Mouse (Mus musculus) urinary bladder, postnatal 10 days (tissue): ENCODE results near the gene Sgcb.

Source experiments
- DNase-seq: peaks from one replicate; pipeline ENCODE4 v3.0.0; 2022; ENCODE audit warnings: low spot score

The Sgcb gene

DNA sequence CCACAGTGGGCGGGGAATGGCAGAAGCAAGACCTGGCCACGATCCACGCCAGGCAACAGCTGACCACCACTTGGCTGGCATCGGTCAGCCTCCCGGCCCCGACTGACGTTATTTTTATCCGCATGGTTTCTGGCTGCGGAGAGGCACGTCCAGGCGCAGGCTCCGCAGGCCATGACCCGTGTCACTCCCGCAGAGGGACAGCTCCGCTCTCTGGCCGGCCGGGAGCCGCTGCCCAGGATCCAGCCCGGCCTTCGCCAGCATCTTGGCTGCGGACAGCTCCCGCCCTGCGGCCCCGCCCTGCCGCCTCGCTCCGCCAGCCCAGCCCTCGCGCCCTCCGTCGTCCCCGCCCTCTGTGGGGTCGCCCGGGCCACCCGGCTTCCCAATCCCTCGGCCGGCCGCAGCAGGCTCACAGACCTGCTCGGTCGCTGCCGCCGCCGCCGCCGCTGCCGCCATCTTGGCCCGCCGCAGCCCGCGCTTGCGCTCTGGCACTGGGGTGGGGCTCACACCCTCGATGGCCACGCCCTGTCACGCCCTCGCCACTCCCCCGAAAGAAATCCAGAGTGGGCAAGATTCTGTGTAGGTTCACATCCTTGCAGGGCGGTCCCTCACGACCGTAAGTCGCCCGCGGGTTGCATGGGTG lies at the start of gene Sgcb:
Gene Sgcb (minus strand): TSS at position 530 of the 640 bp plus-strand sequence.
- DNase-seq: peak; percentile 35

DNA sequence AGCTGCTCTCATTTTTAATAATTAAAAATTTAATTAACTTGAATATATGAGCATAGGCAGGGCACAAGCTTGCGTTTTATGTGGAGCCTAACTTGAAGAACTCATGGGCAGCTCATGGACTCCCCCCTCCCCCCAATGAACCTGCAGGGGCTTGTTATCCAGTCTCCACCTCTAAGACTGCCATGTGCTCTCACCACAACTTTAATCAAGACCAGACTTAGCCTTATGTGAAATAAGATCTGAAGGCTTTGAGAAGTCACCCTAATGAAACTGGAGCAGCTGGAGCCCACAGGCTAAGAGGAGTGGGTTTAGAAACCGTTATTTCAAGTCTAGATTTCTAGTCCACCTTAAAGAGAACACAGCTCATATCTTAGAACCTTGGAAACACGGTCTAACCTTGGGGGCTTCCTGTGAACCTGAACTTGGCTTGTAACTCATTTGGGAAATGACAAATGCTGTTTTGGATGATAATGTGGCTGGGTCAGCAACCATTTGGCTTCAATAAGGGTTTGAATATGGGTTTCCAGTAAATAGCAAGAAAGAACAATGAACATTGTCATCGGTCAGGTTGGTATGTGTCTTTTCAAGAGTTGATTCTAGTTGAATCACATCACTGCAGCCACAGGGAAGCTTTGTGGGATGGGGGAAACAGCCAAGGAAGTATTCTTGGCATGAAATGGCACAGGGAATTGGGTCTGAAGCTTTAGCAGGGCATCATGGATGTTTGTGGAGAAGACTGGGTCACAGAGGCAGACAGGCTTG lies 46.8 kb upstream of the Sgcb start:
- no peak for DNase-seq

DNA sequence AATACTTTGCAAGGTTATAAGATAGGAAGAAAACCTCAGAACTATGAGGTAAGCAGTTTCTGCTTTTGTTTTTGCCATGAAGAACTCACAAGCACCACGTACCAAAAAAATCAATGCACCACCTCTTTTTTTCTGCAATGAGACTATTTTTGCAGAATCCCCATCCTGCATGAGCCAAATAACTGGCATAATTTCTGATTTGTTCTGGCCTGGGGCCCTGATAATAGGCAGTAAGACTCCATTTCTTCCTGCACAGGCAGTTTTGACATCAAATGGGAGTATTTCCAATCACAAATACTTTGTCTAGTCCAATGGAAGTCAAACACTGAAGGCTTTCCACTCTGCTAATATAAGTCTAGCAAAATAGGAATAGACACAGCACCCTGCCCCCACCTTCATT lies 46.2 kb upstream of the Sgcb start:
- DNase-seq: no peak

DNA sequence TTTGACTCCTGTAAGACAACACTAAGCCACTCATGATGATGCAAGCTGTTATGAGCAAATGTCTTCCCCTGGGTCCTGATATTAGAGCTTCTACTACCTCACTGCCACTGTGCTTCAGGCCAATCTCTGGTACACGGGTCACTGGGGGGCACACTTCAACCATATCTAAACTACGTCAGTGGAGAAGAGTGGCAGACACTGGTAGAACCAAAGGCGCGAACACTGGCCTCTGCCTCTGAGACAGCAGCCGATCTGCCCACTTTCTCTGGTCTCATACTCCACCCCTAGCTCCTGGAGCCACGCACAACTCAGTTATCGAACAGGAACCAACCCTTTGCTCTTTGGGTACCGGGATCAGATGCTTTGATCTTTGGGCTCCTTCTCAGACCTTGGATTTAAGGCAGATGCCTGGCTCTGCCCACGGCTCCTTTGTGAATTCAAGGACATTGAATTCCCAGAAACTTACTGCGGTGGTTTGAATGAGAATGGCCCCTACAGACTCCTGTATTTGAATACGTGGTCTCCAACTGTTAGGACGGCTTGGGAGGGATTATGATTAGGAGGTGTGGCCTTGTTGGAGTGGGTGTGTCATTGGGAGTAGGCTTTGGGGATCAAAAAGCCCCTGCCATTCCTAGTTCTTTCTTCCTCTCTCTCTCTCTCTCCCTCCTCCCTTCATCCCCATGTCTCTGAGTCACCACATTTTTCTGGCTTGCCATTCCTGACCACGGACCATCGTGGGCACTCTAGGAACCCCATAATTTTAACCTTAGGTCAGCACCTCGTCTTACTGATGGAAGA lies 44.3 kb upstream of the Sgcb start:
- no peak for DNase-seq

DNA sequence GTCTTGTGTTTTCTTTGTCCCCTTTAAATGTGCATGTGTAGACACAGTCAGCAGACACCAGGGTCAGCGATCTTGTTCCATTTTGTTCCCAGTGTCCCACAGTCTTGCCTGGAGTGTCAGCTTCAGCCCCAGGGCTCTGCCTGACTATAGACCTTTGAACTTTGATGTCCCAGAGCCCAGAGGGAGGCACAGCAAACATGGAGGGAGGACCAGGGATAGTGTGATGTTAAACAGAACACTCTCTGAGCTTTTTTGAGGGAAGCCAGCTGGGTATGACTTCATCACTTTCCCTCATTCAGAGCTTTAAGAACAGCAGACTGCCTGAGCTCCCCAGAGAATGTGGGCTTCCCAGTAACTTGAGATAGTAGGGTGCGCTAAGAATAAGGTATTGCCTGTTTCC lies 42.6 kb upstream of the Sgcb start:
- DNase-seq: no peak

GRCm38 (mm10) chr5:73688576-73688975 lies 41.0 kb upstream of the Sgcb start:
- DNase-seq: no peak

- DNase-seq: no peak
Measured at GRCm38 (mm10) chr5:73686149-73686548, 38.6 kb upstream of the Sgcb start.

- no peak for DNase-seq
Measured at GRCm38 (mm10) chr5:73683706-73684409, 36.3 kb upstream of the Sgcb start.

DNA sequence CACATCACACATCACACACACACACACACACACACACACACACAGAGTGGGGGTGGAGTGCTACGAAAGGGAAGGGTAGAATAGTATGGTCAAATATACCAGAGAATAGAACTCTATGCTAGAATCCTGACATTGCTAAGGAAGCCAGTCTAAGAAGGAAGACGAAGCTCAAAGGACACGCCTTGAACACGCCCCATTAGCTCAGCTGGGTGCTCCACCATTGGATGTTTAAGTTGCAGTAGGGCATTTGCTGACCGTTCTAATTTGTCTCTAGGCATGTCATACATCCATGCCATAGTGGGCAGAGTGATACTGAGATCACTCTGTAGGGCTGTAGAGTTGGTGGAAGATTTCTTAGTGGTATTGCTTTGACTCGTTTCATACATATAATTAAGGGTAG lies 35.6 kb upstream of the Sgcb start:
- no peak for DNase-seq

DNA sequence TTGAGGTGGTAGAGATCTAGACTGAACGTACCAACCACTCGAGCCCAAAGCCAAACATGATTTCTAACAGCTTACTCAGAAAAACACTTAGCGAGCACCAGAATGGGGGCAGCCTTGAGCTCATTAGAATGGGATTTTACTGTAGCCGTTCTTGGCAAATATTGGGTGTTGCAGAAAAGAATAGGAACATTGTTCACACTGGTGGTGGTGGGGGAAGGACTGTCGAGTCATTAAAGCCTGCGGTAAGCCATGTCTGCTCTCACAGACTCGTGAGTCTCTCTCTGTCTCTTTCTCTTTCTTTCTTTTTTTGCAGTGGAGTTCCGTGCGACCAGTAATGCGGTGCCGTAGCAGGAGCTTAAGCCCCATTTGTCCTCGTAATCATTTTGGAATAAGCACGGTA lies 29.0 kb upstream of the Sgcb start:
- DNase-seq: no peak

GRCm38 (mm10) chr5:73675604-73676003 lies 28.0 kb upstream of the Sgcb start:
- no peak for DNase-seq

DNA sequence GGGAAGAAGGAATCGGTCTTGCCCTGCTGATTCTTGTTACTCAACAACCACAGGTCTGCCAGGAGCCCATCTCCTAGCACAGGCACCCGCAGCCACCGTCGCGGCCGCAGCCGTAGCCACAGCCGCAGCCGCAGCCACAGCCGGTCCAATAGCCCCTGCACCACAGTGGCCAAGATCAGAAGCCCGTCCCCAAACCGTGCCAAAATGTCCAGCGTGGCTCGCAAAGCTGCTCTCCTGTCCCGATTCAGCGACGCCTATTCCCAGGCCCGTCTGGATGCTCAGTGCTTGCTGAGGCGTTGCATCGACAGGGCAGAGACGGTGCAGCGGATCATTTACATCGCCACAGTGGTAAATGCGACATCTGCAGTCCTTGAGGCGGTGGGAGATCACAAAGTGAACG lies 21.8 kb upstream of the Sgcb start:
- DNase-seq: no peak

- DNase-seq: no peak
Measured at GRCm38 (mm10) chr5:73667877-73668276, 20.3 kb upstream of the Sgcb start.

GRCm38 (mm10) chr5:73666695-73667094 lies 19.1 kb upstream of the Sgcb start:
- DNase-seq: no peak

DNA sequence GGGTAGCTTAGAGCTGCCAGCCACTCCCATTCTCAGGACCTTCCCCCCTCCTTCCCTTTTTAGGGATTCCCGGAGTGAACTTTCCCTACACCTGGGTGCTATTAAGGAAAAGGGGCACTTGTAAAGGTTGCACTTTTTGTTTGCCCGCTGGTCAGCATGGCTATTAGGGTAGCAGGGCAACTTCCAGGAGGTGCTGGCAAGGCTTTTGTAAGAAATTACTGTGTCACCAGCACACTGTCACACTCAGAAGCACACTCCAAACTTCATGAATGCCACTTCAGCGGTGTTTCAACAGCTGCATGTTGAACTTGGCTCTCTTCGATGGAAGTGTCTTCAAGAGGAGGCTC lies 4.2 kb upstream of the Sgcb start:
- DNase-seq: no peak

DNA sequence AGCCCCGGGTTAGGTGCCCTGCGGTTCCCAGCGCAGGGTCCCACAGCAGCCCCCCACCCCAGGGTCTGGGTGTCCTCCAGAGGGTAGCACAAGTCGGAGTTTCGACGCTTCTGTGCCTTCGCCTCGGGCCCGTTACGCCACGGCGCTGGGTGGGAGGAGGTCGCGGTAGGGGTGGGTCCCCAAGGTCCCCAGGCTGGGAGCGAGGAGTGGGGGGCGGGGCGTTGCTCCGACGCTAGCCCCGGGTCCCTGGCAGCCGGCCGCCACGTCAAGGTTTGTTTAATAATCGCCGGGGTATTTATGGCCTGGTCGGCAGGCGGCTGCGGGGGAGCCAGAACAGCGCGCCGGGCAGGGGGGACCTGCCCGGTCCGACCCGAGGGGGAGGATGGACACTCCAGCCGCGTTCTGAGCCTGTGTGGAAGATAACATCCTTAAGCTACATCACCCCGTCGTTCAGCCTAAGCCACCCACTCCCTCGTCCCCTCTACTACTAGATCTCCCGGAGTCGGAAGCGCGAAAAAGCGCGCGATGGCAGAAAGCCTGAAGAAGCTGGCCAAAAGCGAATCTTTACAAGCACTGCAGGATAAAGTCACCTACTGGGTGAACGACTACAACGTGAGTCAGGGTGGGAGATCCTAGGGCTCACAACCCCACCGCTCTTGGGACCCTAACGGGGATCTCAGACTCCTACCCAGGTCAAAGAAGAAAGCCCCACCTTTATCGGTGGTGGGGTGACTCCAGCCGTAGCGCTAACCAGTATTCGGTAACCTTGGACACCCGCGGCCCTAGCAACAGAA lies 3.7 kb upstream of the Sgcb start, which contains the start of gene Spata18:
Gene Spata18 (plus strand): TSS at position 319 of the 794 bp plus-strand sequence.
- DNase-seq: no peak

DNA sequence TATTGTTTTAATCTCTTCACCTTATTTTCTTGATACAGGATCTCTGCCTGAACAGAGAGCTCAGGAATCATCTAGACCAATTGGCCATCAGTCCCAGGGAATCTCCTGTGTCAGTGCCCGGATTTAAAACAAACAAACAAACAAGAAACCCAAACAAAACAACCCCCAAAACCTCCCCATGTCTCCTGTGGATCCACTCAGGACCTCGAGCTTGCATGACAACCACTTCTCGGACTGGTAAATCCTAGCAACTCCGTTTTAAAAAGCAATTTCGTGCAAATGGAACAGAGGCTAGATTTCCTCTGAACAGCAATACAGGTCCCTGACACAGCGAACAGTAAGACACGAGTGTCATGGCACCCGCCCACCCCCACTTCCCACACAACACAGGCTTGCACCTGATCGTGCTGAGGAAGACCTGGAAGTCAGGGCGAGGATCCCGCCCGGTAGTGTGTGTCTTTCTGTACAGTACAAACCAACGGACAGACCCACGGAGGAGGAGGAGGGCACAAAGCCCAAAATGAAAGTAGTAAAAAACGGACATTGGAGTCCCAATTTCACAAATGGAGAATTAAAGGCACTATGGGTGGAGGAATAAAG lies 2.9 kb upstream of the Sgcb start:
- no peak for DNase-seq

DNA sequence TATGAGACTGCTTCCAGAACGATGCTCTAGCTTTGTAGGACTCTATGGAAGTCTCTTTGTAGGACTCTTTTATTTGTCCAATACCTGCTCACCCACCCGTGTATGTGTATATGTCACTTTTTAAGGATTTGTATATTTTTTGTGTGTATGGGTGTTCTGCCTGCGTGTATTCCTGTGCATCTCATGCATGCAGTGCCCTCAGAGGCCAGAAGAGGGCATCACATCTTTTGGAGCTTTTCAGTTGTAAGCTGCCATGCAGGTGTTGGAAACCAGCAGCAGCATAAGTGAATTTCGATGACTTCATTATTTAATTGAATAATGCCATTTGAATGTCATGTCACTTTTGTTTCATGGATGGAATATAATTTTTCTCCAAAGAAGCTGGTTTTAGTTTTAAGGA lies 5.5 kb downstream of the Sgcb start:
- DNase-seq: no peak

- DNase-seq: no peak
Measured at GRCm38 (mm10) chr5:73641058-73641457, 6.5 kb downstream of the Sgcb start.

GRCm38 (mm10) chr5:73637337-73638107 lies 10.1 kb downstream of the Sgcb start:
- no peak for DNase-seq
